Comparison of ENCODE assay signal across 10 mouse cellular contexts in the genomic region with DNA sequence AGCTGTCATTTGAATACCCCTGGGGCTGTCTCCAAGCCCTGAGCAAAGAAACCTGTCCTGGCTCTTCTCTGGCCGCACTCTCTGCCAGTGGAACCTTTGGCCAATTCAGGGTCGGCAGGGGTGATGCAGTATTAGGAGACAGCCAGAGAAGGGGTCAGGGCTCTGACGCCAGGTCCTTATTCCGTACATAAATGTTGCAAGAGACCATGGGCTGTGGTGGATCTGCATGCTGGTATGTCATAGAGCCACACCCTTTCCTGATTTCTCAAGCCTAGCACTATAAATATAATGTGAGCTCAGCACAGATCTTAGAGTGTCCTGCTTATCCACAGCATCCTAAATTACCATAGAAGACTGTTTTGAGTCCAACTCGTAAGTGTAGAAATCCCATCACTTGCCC.
A peak's percentile ranks its signal among the peaks of the same experiment; 100 is the strongest.
DNase-seq lines count a peak whose midpoint lies in the region; ATAC-seq and TF ChIP-seq lines count a peak whose summit lies in the region.
"Had no signal": no experiment of that assay in that cellular context is flagged by ENCODE, and none has a peak within 500 bp of the region (broad histone marks: within the 10 kb centered on the region; RNA-seq: fewer than 3 reads in every experiment).

No protein-coding gene starts in this region.

- H3K9ac ChIP-seq in liver, embryonic 16.5 days (ENCODE audit: low read depth, low read length): no peak overlapping the region
- no peak overlapping the region for H3K9ac ChIP-seq in liver, embryonic 11.5 days (ENCODE audit: low read depth, low read length)
- H3K9ac ChIP-seq in lung, postnatal 0 days (replicated peaks; ENCODE audit: low read depth): no peak overlapping the region
- 0 out of 2 replicates have a peak overlapping the region, but pooled peaks have one; percentile 18 for H3K9ac ChIP-seq in stomach, postnatal 0 days (ENCODE audit: low read length)
- no peak overlapping the region for H3K9ac ChIP-seq in forebrain, postnatal 0 days
- H3K9ac ChIP-seq: hindbrain, embryonic 15.5 days had no signal

- no peak; the same call in 1 of the 2 replicates for TF ChIP-seq EP300 in lung, postnatal 0 days (IDR thresholded peaks at IDR 0.05)
- no peak for TF ChIP-seq EP300 in stomach, postnatal 0 days (optimal IDR thresholded peaks at IDR 0.05)

- H3K4me2 ChIP-seq in liver, embryonic 16.5 days (ENCODE audit: low read depth, low read length): no peak overlapping the region
- H3K4me2 ChIP-seq in liver, embryonic 11.5 days: no peak overlapping the region
- H3K4me2 ChIP-seq in lung, postnatal 0 days (replicated peaks; ENCODE audit: low read depth, low read length): no peak overlapping the region
- H3K4me2 ChIP-seq in stomach, postnatal 0 days (replicated peaks; ENCODE audit: low read depth): no peak overlapping the region
- no peak overlapping the region for H3K4me2 ChIP-seq in forebrain, postnatal 0 days (ENCODE audit: low read depth)
- H3K4me2 ChIP-seq: hindbrain, embryonic 15.5 days had no signal

- peaks cover 54% of the 10 kb centered on the region for H3K4me1 ChIP-seq in heart, embryonic 10.5 days
- peaks cover 10% of the 10 kb centered on the region; the same call in 1 of the 2 replicates for H3K4me1 ChIP-seq in liver, embryonic 16.5 days (ENCODE audit: control insufficient read depth, low read depth, low read length)
- peaks cover 36% of the 10 kb centered on the region for H3K4me1 ChIP-seq in liver, embryonic 11.5 days (replicated peaks; ENCODE audit: control insufficient read depth, insufficient read depth, low read length)
- H3K4me1 ChIP-seq in lung, postnatal 0 days (ENCODE audit: insufficient read depth, low read depth, low read length): peaks cover 16% of the 10 kb centered on the region; the same call in 1 of the 2 replicates
- H3K4me1 ChIP-seq in stomach, postnatal 0 days (replicated peaks; ENCODE audit: control insufficient read depth, insufficient read depth): peaks cover 2% of the 10 kb centered on the region; the same call in 1 of the 2 replicates
- H3K4me1 ChIP-seq in forebrain, postnatal 0 days (ENCODE audit: insufficient read depth): 0 out of 2 replicates have a peak, but pooled peaks cover 4% of the 10 kb centered on the region

- peak overlapping the region; percentile 25; the same call in 1 of the 2 replicates for H3K27ac ChIP-seq in heart, embryonic 10.5 days
- H3K27ac ChIP-seq in liver, embryonic 16.5 days (ENCODE audit: low read length): no peak overlapping the region
- H3K27ac ChIP-seq in liver, embryonic 11.5 days (ENCODE audit: low read depth, low read length): no peak overlapping the region
- H3K27ac ChIP-seq in lung, postnatal 0 days (ENCODE audit: low read length): peak overlapping the region; percentile 69
- peak overlapping the region; percentile 73 for H3K27ac ChIP-seq in stomach, postnatal 0 days (replicated peaks)
- no peak overlapping the region for H3K27ac ChIP-seq in forebrain, postnatal 0 days (ENCODE audit: low read depth, low read length)
- H3K27ac ChIP-seq: forebrain, embryonic 10.5 days; hindbrain, embryonic 15.5 days had no signal

- H3K36me3 ChIP-seq in heart, embryonic 10.5 days: no peaks in the 10 kb centered on the region
- no peaks in the 10 kb centered on the region for H3K36me3 ChIP-seq in liver, embryonic 16.5 days (ENCODE audit: control insufficient read depth, insufficient read depth)
- no peaks in the 10 kb centered on the region for H3K36me3 ChIP-seq in liver, embryonic 11.5 days (ENCODE audit: control insufficient read depth, insufficient read depth, low read length)
- no peaks in the 10 kb centered on the region for H3K36me3 ChIP-seq in lung, postnatal 0 days (ENCODE audit: insufficient read depth, low read length)
- H3K36me3 ChIP-seq in stomach, postnatal 0 days (ENCODE audit: control insufficient read depth, insufficient read depth, low read length): no peaks in the 10 kb centered on the region
- no peaks in the 10 kb centered on the region for H3K36me3 ChIP-seq in forebrain, postnatal 0 days (ENCODE audit: insufficient read depth)
- H3K36me3 ChIP-seq: forebrain, embryonic 10.5 days; hindbrain, embryonic 15.5 days had no signal

- H3K27me3 ChIP-seq in heart, embryonic 10.5 days (ENCODE audit: insufficient read depth, poor library complexity, severe bottlenecking): no peaks in the 10 kb centered on the region
- no peaks in the 10 kb centered on the region for H3K27me3 ChIP-seq in liver, embryonic 16.5 days (ENCODE audit: control insufficient read depth, insufficient read depth, low read depth, low read length)
- H3K27me3 ChIP-seq in liver, embryonic 11.5 days (replicated peaks; ENCODE audit: control insufficient read depth, insufficient read depth, low read length): no peaks in the 10 kb centered on the region
- no peaks in the 10 kb centered on the region for H3K27me3 ChIP-seq in lung, postnatal 0 days (replicated peaks; ENCODE audit: insufficient read depth, low read length)
- no peaks in the 10 kb centered on the region for H3K27me3 ChIP-seq in stomach, postnatal 0 days (ENCODE audit: control insufficient read depth, insufficient read depth, low read length)
- H3K27me3 ChIP-seq in forebrain, postnatal 0 days (ENCODE audit: insufficient read depth, low read length): no peaks in the 10 kb centered on the region
- H3K27me3 ChIP-seq: hindbrain, embryonic 15.5 days had no signal

- 67% methylated on average over 5 of the region's 5 CpGs for WGBS in heart, embryonic 10.5 days
- 35% methylated on average over 5 of the region's 5 CpGs for WGBS in liver, embryonic 16.5 days (ENCODE audit: insufficient replicate concordance)
- WGBS in liver, embryonic 11.5 days: 46% methylated on average over 5 of the region's 5 CpGs
- 55% methylated on average over 5 of the region's 5 CpGs for WGBS in lung, postnatal 0 days
- WGBS in stomach, postnatal 0 days: 64% methylated on average over 5 of the region's 5 CpGs
- 89% methylated on average over 5 of the region's 5 CpGs for WGBS in forebrain, postnatal 0 days

- no peaks in the 10 kb centered on the region for H3K9me3 ChIP-seq in heart, embryonic 10.5 days
- H3K9me3 ChIP-seq in liver, embryonic 16.5 days (replicated peaks; ENCODE audit: control insufficient read depth, low read length): no peaks in the 10 kb centered on the region
- H3K9me3 ChIP-seq in liver, embryonic 11.5 days (ENCODE audit: control insufficient read depth, low read length): no peaks in the 10 kb centered on the region
- H3K9me3 ChIP-seq in lung, postnatal 0 days (ENCODE audit: low read length): no peaks in the 10 kb centered on the region
- no peaks in the 10 kb centered on the region for H3K9me3 ChIP-seq in stomach, postnatal 0 days (ENCODE audit: control insufficient read depth, low read length)
- no peaks in the 10 kb centered on the region for H3K9me3 ChIP-seq in forebrain, postnatal 0 days (ENCODE audit: low read length)
- H3K9me3 ChIP-seq: forebrain, embryonic 10.5 days; hindbrain, embryonic 15.5 days had no signal

- no peak overlapping the region for H3K4me3 ChIP-seq in heart, embryonic 10.5 days
- no peak overlapping the region for H3K4me3 ChIP-seq in liver, embryonic 16.5 days (ENCODE audit: low read depth, low read length)
- H3K4me3 ChIP-seq in liver, embryonic 11.5 days (ENCODE audit: low read depth, low read length): no peak overlapping the region
- H3K4me3 ChIP-seq in lung, postnatal 0 days (ENCODE audit: low read depth, low read length): no peak overlapping the region
- no peak overlapping the region for H3K4me3 ChIP-seq in stomach, postnatal 0 days (ENCODE audit: low read depth, low read length)
- no peak overlapping the region for H3K4me3 ChIP-seq in forebrain, postnatal 0 days (ENCODE audit: low read depth, low read length)
- H3K4me3 ChIP-seq: forebrain, embryonic 10.5 days; hindbrain, embryonic 15.5 days had no signal

- peak; percentile 39; the same call in 1 of the 2 replicates for ATAC-seq in liver, embryonic 16.5 days (ENCODE audit: low read depth)
- ATAC-seq in liver, embryonic 11.5 days (replicated peaks; ENCODE audit: low FRiP score): no peak
- peak; percentile 76 for ATAC-seq in lung, postnatal 0 days
- peak; percentile 16; the same call in 1 of the 2 replicates for ATAC-seq in stomach, postnatal 0 days (ENCODE audit: low FRiP score, low TSS enrichment)
- ATAC-seq in forebrain, postnatal 0 days: no peak

- DNase-seq in heart, embryonic 10.5 days (ENCODE audit: low spot score): no peak
- no peak for DNase-seq in heart, postnatal 25 days (ENCODE audit: low spot score)
- no peak for DNase-seq in liver, embryonic 11.5 days (ENCODE audit: low spot score)
- DNase-seq in lung, postnatal 0 days (ENCODE audit: low spot score): peak; percentile 87
- DNase-seq in stomach, postnatal 0 days (ENCODE audit: low spot score): no peak
- DNase-seq in forebrain, postnatal 0 days: no peak
- DNase-seq in ovary, postnatal 10 days (ENCODE audit: low spot score): no peak

- intact Hi-C loops in heart, postnatal 25 days (cut with DNase I): no loop called here

- no peak for TF ChIP-seq CTCF in lung, postnatal 0 days (IDR thresholded peaks at IDR 0.05)
- no peak for TF ChIP-seq CTCF in stomach, postnatal 0 days (IDR thresholded peaks at IDR 0.05; ENCODE audit: low read depth)
- no peak for TF ChIP-seq CTCF in forebrain, postnatal 0 days (IDR thresholded peaks at IDR 0.05; ENCODE audit: low read depth)

Comparison
In these comparisons a context has a peak if more than half of its experiments do, and no peak if none do; other contexts are left out.
1. ATAC-seq: peak in liver, embryonic 16.5 days (single experiment), lung, postnatal 0 days (single experiment) and stomach, postnatal 0 days (single experiment); none in liver, embryonic 11.5 days (single experiment) and forebrain, postnatal 0 days (single experiment).
2. H3K27ac ChIP-seq: peak in heart, embryonic 10.5 days (single experiment), lung, postnatal 0 days (single experiment) and stomach, postnatal 0 days (single experiment); none in liver, embryonic 16.5 days (single experiment), liver, embryonic 11.5 days (single experiment) and forebrain, postnatal 0 days (single experiment).